Mouse (Mus musculus): ENCODE results near the gene Trim66.

Trim66 gene

GRCm38 (mm10) chr7:109508034-109508433 lies at the start of gene Trim66:
Gene Trim66, minus strand, starts transcription at chr7:109508134.
- DNase-seq (ENCODE audit: low read depth, low spot score), result no peak

GRCm38 (mm10) chr7:109546726-109547125 lies 38.8 kb upstream of the Trim66 start:
- DNase-seq (ENCODE audit: low read depth, low spot score), result no peak

GRCm38 (mm10) chr7:109546186-109546585 lies 38.3 kb upstream of the Trim66 start:
- DNase-seq (ENCODE audit: low read depth, low spot score), result no peak

- no peak for DNase-seq (ENCODE audit: low read depth, low spot score)
Observed at GRCm38 (mm10) chr7:109545255-109545993, 37.5 kb upstream of the Trim66 start.

- no peak for DNase-seq (ENCODE audit: low read depth, low spot score)
Observed at GRCm38 (mm10) chr7:109544792-109545191, 36.9 kb upstream of the Trim66 start.

GRCm38 (mm10) chr7:109542364-109542628 lies 34.4 kb upstream of the Trim66 start:
- DNase-seq (ENCODE audit: low read depth, low spot score), result no peak

- DNase-seq (ENCODE audit: low read depth, low spot score), result no peak
Observed at GRCm38 (mm10) chr7:109541609-109542363, 33.9 kb upstream of the Trim66 start.

- no peak for DNase-seq (ENCODE audit: low read depth, low spot score)
Observed at GRCm38 (mm10) chr7:109540902-109541301, 33.0 kb upstream of the Trim66 start.

GRCm38 (mm10) chr7:109536451-109536946 lies 28.6 kb upstream of the Trim66 start:
- DNase-seq (ENCODE audit: low read depth, low spot score), result no peak

- no peak for DNase-seq (ENCODE audit: low read depth, low spot score)
Observed at GRCm38 (mm10) chr7:109534921-109535320, 27.0 kb upstream of the Trim66 start.

GRCm38 (mm10) chr7:109533888-109534287 lies 26.0 kb upstream of the Trim66 start:
- no peak for DNase-seq (ENCODE audit: low read depth, low spot score)

GRCm38 (mm10) chr7:109533129-109533528 lies 25.2 kb upstream of the Trim66 start:
- DNase-seq (ENCODE audit: low read depth, low spot score), result no peak

GRCm38 (mm10) chr7:109532691-109533090 lies 24.8 kb upstream of the Trim66 start:
- no peak for DNase-seq (ENCODE audit: low read depth, low spot score)

- no peak for DNase-seq (ENCODE audit: low read depth, low spot score)
Observed at GRCm38 (mm10) chr7:109531501-109531900, 23.6 kb upstream of the Trim66 start.

- no peak for DNase-seq (ENCODE audit: low read depth, low spot score)
Observed at GRCm38 (mm10) chr7:109529741-109530140, 21.8 kb upstream of the Trim66 start.

- DNase-seq (ENCODE audit: low read depth, low spot score), result no peak
Observed at GRCm38 (mm10) chr7:109528356-109528755, 20.4 kb upstream of the Trim66 start.

GRCm38 (mm10) chr7:109527536-109527935 lies 19.6 kb upstream of the Trim66 start:
- DNase-seq (ENCODE audit: low read depth, low spot score), result no peak

- no peak for DNase-seq (ENCODE audit: low read depth, low spot score)
Observed at GRCm38 (mm10) chr7:109525740-109526663, 18.1 kb upstream of the Trim66 start.

- no peak for DNase-seq (ENCODE audit: low read depth, low spot score)
Observed at GRCm38 (mm10) chr7:109524763-109525162, 16.8 kb upstream of the Trim66 start.

- no peak for DNase-seq (ENCODE audit: low read depth, low spot score)
Observed at GRCm38 (mm10) chr7:109524442-109524744, 16.5 kb upstream of the Trim66 start.

GRCm38 (mm10) chr7:109523741-109524441 lies 16.0 kb upstream of the Trim66 start:
- no peak for DNase-seq (ENCODE audit: low read depth, low spot score)

- no peak for DNase-seq (ENCODE audit: low read depth, low spot score)
Observed at GRCm38 (mm10) chr7:109523304-109523703, 15.4 kb upstream of the Trim66 start.
